Comparison of ENCODE assay signal across 14 mouse cellular contexts in genomic region chr19:31862512-31863249, GRCm38 (mm10). TPM values are rescaled to one million over a fixed set of nuclear protein-coding genes. Genes with fewer than 3 reads are reported as not detected.
DNase-seq lines count a peak whose midpoint lies in the region; ATAC-seq lines count a peak whose summit lies in the region.
"Had no signal": no experiment of that assay in that cellular context is flagged by ENCODE, and none has a peak within 500 bp of the region (broad histone marks: within the 10 kb centered on the region; RNA-seq: fewer than 3 reads in every experiment).

No protein-coding gene starts in this region.

- WGBS in kidney, embryonic 14.5 days, result 62% methylated on average over 6 of the region's 6 CpGs
- 75% methylated on average over 6 of the region's 6 CpGs for WGBS in heart, embryonic 12.5 days

- no peak overlapping the region for H3K9ac ChIP-seq in kidney, embryonic 14.5 days (ENCODE audit: low read depth, low read length)
- H3K9ac ChIP-seq in heart, embryonic 12.5 days, result no peak overlapping the region
- H3K9ac ChIP-seq: liver, embryonic 15.5 days; midbrain, embryonic 13.5 days had no signal

- H3K27ac ChIP-seq in kidney, embryonic 14.5 days (ENCODE audit: low read depth, low read length), result no peak overlapping the region
- H3K27ac ChIP-seq in heart, embryonic 12.5 days (ENCODE audit: poor library complexity, severe bottlenecking), result no peak overlapping the region
- H3K27ac ChIP-seq: liver, embryonic 15.5 days; midbrain, embryonic 13.5 days had no signal

- no peak overlapping the region for H3K4me3 ChIP-seq in kidney, embryonic 14.5 days (ENCODE audit: low read length)
- no peak overlapping the region for H3K4me3 ChIP-seq in heart, embryonic 12.5 days
- H3K4me3 ChIP-seq: erythroblast, embryonic 14.5 days; liver, embryonic 15.5 days; midbrain, embryonic 13.5 days had no signal

- peak; percentile 22 for DNase-seq in kidney, adult 11 months
- DNase-seq in thymus, postnatal 25 days, result peak; percentile 6
- DNase-seq in thymus, adult 18-20 months, result no peak
- peak; percentile 24 for DNase-seq in induced T-regulatory cell, adult 2 months (ENCODE audit: low read depth)
- DNase-seq in urinary bladder, adult 18-20 months (ENCODE audit: low spot score in 2 of 2), result no peak
- DNase-seq: cerebellum, adult 8-10 months; heart, postnatal 36 days; lung, postnatal 4 days had no signal

- no peaks in the 10 kb centered on the region for H3K9me3 ChIP-seq in kidney, embryonic 14.5 days (ENCODE audit: control insufficient read depth, low read length)
- H3K9me3 ChIP-seq in heart, embryonic 12.5 days (replicated peaks), result no peaks in the 10 kb centered on the region
- H3K9me3 ChIP-seq: liver, embryonic 15.5 days; midbrain, embryonic 13.5 days had no signal

- H3K4me2 ChIP-seq in kidney, embryonic 14.5 days (replicated peaks; ENCODE audit: low read depth, low read length), result no peak overlapping the region
- no peak overlapping the region for H3K4me2 ChIP-seq in heart, embryonic 12.5 days
- H3K4me2 ChIP-seq: liver, embryonic 15.5 days; midbrain, embryonic 13.5 days had no signal

- no peaks in the 10 kb centered on the region for H3K27me3 ChIP-seq in kidney, embryonic 14.5 days (ENCODE audit: control insufficient read depth, insufficient read depth, low read length)
- no peaks in the 10 kb centered on the region for H3K27me3 ChIP-seq in heart, embryonic 12.5 days (replicated peaks)
- H3K27me3 ChIP-seq: liver, embryonic 15.5 days; midbrain, embryonic 13.5 days had no signal

- H3K4me1 ChIP-seq in kidney, embryonic 14.5 days (ENCODE audit: control insufficient read depth, insufficient read depth, low read length), result no peaks in the 10 kb centered on the region
- no peaks in the 10 kb centered on the region for H3K4me1 ChIP-seq in heart, embryonic 12.5 days (replicated peaks)
- H3K4me1 ChIP-seq: liver, embryonic 15.5 days; midbrain, embryonic 13.5 days had no signal

- no peaks in the 10 kb centered on the region for H3K36me3 ChIP-seq in kidney, embryonic 14.5 days (ENCODE audit: control insufficient read depth, insufficient read depth, low read length)
- no peaks in the 10 kb centered on the region for H3K36me3 ChIP-seq in heart, embryonic 12.5 days
- H3K36me3 ChIP-seq: liver, embryonic 15.5 days; midbrain, embryonic 13.5 days had no signal

- ATAC-seq in kidney, embryonic 14.5 days (ENCODE audit: low FRiP score, low TSS enrichment), result no peak
- ATAC-seq in heart, embryonic 12.5 days (ENCODE audit: insufficient number of reproducible peaks, low FRiP score), result no peak
- ATAC-seq: midbrain, embryonic 13.5 days had no signal

RNA-seq across cellular contexts. Expression of gene A1cf, which starts 5.9 kb away (rescaled TPM):
- 0.47 and 0.79 TPM in 2 replicates for polyA plus RNA-seq in kidney, embryonic 14.5 days (2014; fragmentation: Nextera tagmentation; extraction: Ambion mirVana)
- 0.05 and 0.58 TPM in 2 replicates for polyA plus RNA-seq in heart, embryonic 12.5 days (2016; fragmentation: Nextera tagmentation; extraction: Ambion mirVana)
- polyA plus RNA-seq: erythroblast, embryonic 14.5 days; limb, embryonic 11.5 days; midbrain, embryonic 13.5 days had no signal

Comparison
In these comparisons a context has a peak if more than half of its experiments do, and no peak if none do; other contexts are left out.
1. DNase-seq: peak in kidney, adult 11 months (single experiment), thymus, postnatal 25 days (single experiment) and induced T-regulatory cell, adult 2 months (single experiment); none in thymus, adult 18-20 months (0 of 2) and urinary bladder, adult 18-20 months (0 of 2).